Mouse (Mus musculus) E14TG2a.4 (cell line): Measurements from ENCODE around the gene Bcl11a.

ENCODE experiments used
- H3K27me3 ChIP-seq: 2 replicates; pipeline ENCODE4 v1.6.1; 2014; ENCODE audit warnings: low read length, control low read depth; ENCODE audit not compliant: insufficient read depth
- H3K36me3 ChIP-seq: 2 replicates; pipeline ENCODE4 v1.6.1; 2014; ENCODE audit warnings: low read length, control low read depth; ENCODE audit not compliant: insufficient read depth
- H3K4me1 ChIP-seq: replicated peaks from 2 replicates; pipeline ENCODE4 v1.6.1; 2014; ENCODE audit warnings: low read depth, low read length, control low read depth
- H3K4me3 ChIP-seq: replicated peaks from 2 replicates; pipeline ENCODE4 v1.5.1; 2014; ENCODE audit warnings: mild to moderate bottlenecking, low read length
- H3K9me3 ChIP-seq: 2 replicates; pipeline ENCODE4 v1.6.1; 2014; ENCODE audit warnings: low read length, control low read depth
- CTCF ChIP-seq: conservative IDR thresholded peaks from 2 replicates; pipeline ENCODE4 v1.5.1; 2014; ENCODE audit warnings: low read length
- NANOG ChIP-seq: IDR thresholded peaks from 2 replicates; pipeline ENCODE4 v1.6.1; 2014; ENCODE audit warnings: borderline replicate concordance, low read length, mixed read lengths
- POU5F1 ChIP-seq: IDR thresholded peaks from 2 replicates; pipeline ENCODE4 v1.6.1; 2014; ENCODE audit warnings: low read length, borderline replicate concordance

Gene Bcl11a

DNA sequence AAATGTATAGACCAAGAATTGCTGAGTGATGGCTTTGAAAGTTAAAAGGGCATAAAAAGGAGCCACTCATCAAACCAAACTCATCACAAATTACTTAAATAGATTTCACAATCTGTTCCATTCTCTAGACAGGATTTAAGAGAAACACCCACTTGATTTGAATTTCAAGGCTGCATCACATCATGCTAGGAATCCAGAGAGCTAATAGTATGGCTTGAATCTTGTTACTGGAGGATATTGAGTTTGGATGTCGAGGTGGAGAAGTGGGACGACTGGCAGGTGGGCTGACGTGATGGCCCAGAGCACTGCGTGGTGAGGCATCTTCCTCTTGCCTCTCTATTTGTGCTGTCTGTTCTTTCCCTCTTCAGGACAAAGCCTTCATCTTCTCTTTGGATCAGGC is 99.6 kb downstream of the Bcl11a start:
- Histone ChIP-seq H3K9me3 (peaks cover 15% of the 10 kb centered on the region), H3K4me3 (no peak overlapping the region), H3K36me3 (no peaks in the 10 kb centered on the region), H3K27me3 (peaks cover 7% of the 10 kb centered on the region; the same call in 1 of the 2 replicates), H3K4me1 (peaks cover 14% of the 10 kb centered on the region; the same call in 1 of the 2 replicates)
- TF ChIP-seq CTCF (no peak), NANOG (no peak), POU5F1 (no peak)

DNA sequence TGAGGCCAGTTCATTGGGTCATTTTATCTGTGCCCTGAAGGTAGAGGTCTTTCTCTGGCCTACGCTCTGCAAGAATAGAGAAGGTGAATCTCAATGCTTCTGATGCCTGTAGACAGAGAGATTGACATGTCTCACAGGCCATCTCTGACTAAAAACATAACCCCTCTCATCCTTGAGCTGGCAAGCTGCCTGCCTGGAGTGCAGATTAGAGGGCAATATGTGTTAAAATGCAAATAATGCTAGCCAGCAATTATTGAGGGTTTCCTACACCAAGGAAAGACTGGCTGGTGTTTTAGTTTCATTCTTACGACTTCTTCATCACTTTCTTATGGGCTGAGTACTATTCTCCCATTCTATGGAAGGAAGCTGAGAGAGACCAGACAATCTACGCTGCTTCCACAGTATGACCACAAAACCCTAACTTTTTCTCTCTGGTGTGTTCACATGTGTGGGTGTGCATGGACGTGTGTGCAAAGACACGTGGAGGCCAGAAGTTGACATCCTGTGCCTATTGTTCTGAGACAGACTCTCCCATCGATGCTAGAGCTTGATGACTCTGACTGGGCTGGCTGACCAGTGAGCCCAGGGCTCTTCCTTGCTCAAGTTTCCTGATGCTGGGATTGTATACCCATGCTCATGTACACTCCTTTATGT is 101.1 kb downstream of the Bcl11a start:
- Histone ChIP-seq H3K4me1 (peaks cover 10% of the 10 kb centered on the region; the same call in 1 of the 2 replicates), H3K27me3 (peaks cover 11% of the 10 kb centered on the region; the same call in 1 of the 2 replicates), H3K4me3 (no peak overlapping the region), H3K36me3 (no peaks in the 10 kb centered on the region), H3K9me3 (peaks cover 15% of the 10 kb centered on the region)
- TF ChIP-seq POU5F1 (no peak), NANOG (no peak), CTCF (no peak)

DNA sequence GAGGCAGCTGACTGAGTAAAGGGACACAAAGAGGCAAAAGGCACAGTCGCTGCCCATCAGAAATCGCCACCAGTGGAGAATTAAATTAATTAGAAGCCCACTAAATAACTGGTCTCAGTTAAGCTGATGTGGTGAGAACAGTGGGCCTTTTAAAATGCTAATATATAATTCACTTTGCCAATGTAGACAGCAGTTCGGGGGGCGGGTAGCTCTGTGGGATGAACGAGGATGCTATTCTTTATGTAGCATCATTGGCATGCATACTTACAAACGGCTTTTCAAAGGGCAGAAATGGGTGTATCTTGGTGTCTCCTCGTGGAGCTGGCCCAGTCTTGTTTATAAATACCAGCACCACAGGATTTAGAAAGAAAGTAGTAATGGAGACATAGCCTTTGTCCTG is 102.2 kb downstream of the Bcl11a start:
- Histone ChIP-seq H3K4me3 (no peak overlapping the region), H3K27me3 (peaks cover 4% of the 10 kb centered on the region; the same call in 1 of the 2 replicates), H3K4me1 (peaks cover 10% of the 10 kb centered on the region; the same call in 1 of the 2 replicates), H3K36me3 (no peaks in the 10 kb centered on the region), H3K9me3 (peaks cover 15% of the 10 kb centered on the region)
- TF ChIP-seq NANOG (no peak), POU5F1 (no peak), CTCF (no peak)

DNA sequence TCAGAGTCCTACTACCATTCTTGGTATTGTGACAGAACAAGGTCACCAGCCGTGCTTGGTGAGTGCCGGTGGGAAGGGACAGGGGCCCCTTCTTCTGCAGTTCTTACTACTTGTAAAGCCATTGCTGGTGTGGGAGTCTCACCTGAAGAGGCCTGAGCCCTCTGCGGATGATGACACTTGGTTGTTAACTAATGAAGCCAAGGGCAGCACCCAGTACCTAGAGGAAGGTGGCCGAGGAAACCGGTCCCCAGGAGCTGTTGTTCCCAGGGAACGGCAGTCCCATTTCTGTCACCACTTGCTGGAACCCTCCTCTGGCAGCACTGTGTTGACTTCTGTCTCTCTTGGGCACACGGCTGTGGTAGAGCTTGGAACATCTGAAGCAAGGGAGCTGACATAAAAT is 105.6 kb downstream of the Bcl11a start:
- H3K9me3 ChIP-seq: peaks cover 10% of the 10 kb centered on the region
- TF ChIP-seq POU5F1 (no peak), NANOG (no peak), CTCF (no peak)

DNA sequence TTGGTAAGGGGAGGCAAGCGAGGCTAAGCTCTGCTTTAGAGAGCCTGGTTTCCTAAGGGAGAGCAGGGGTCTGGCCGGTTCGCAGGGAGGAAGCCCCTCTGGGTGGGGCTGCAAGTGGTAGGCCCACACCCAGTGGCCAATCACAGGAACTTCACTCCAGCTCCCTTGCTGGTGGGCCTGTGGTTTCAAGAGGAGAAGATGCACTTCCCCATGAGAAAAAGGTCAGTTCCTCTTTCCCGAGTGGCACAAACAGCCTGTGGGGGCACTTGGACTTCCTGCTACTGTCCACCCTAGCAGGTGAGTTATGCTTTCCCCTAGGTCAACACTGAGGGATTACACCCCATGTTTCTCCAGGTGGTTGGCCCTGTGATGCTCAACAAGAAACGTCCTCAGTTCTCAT is 107.1 kb downstream of the Bcl11a start:
- Histone ChIP-seq H3K4me3 (no peak overlapping the region), H3K27me3 (peaks cover 10% of the 10 kb centered on the region; the same call in 1 of the 2 replicates), H3K4me1 (no peaks in the 10 kb centered on the region), H3K36me3 (no peaks in the 10 kb centered on the region), H3K9me3 (no peaks in the 10 kb centered on the region; the same call in 1 of the 2 replicates)
- no peak for TF ChIP-seq POU5F1
- no peak; the same call in 1 of the 2 replicates for TF ChIP-seq CTCF
- TF ChIP-seq NANOG: no peak

More for the DNA sequence above, 105.6 kb downstream of the Bcl11a start:
- Histone ChIP-seq H3K4me3 (no peak overlapping the region), H3K27me3 (peaks cover 6% of the 10 kb centered on the region; the same call in 1 of the 2 replicates), H3K4me1 (no peaks in the 10 kb centered on the region), H3K36me3 (no peaks in the 10 kb centered on the region)

DNA sequence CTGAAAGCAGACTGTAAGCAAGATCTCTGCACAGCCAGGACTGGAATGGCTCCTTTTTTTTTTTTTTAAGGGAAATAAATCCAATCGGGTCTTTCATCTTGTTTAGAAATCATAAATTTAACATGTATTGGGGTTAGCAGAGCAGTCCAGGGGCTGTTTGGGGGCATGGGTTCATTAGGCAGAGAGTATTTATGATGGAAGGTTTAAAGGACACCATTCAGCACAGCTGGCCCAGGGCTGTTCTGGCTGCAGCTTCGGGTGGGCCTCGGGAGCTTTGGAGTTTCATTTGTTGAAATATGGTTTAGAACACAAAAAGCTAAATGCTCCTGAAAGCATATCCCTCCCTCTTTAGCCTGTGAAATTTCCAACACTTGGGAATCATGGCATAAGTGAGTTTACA is 112.6 kb downstream of the Bcl11a start:
- Histone ChIP-seq H3K4me1 (no peaks in the 10 kb centered on the region), H3K4me3 (no peak overlapping the region), H3K36me3 (no peaks in the 10 kb centered on the region), H3K9me3 (no peaks in the 10 kb centered on the region), H3K27me3 (peaks cover 13% of the 10 kb centered on the region)
- TF ChIP-seq CTCF: no peak
- TF ChIP-seq NANOG: no peak
- TF ChIP-seq POU5F1: no peak

DNA sequence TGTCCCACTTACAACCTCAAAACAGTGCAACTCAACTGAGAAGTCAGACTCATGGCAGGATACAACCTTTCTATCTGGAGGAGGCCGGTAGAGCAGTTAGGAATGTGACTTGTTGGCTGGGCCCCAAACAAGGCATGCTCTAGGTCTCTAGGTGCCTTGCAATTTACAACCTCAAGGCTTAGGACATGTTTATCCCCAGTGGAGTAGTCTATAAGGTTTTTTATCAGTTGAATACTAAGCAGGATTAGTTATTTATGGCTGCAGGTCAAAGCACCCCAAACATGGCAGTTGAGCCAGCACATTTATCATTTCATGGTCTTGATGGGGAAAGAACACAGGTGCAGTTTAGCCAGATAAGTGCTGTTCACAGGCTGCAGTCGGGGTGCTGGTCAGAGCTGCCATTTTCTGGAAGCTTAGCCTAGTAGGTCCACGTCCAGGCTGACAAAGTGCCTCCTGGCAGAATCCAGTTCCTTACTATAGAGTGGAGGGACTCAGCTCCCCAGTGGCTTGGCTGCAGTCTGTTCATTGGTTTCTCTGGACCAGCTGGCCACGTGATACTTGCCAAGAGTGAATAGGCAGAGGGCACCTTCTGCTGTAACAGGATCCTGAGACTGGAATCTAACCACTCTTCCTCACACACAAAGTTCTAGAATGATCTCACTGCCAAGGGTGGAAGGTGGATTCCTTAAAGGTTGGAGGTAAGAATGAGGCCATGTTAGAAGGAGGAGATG is 118.8 kb downstream of the Bcl11a start:
- H3K9me3 ChIP-seq: no peaks in the 10 kb centered on the region
- TF ChIP-seq NANOG (no peak), POU5F1 (no peak), CTCF (no peak)
- H3K4me1 ChIP-seq: peaks cover under 1% of the 10 kb centered on the region; the same call in 1 of the 2 replicates
- peaks cover 10% of the 10 kb centered on the region for H3K27me3 ChIP-seq
- H3K4me3 ChIP-seq: no peak overlapping the region
- H3K36me3 ChIP-seq: no peaks in the 10 kb centered on the region

DNA sequence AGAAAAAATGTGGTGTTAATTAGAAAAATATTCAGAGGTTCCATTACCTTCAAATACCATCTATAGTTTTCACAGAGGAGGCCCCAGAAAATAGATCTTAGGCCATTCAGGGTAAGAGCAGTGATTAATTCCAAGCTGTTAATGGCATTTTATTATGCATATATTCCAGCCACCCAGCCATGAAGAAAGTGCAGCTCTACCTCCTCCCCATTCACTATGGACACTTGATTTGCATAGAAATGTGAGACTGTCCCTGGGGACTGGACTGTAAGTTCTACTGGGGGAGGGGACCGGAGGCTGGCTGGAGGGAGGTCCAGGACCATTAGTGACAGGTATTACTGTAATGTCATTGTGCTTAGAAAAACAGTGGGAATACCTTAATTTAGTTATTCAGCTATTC is 119.6 kb downstream of the Bcl11a start:
- TF ChIP-seq CTCF (no peak), NANOG (no peak), POU5F1 (no peak)
- Histone ChIP-seq H3K4me1 (peaks cover 8% of the 10 kb centered on the region), H3K4me3 (no peak overlapping the region), H3K27me3 (peaks cover 10% of the 10 kb centered on the region), H3K9me3 (no peaks in the 10 kb centered on the region), H3K36me3 (no peaks in the 10 kb centered on the region)

DNA sequence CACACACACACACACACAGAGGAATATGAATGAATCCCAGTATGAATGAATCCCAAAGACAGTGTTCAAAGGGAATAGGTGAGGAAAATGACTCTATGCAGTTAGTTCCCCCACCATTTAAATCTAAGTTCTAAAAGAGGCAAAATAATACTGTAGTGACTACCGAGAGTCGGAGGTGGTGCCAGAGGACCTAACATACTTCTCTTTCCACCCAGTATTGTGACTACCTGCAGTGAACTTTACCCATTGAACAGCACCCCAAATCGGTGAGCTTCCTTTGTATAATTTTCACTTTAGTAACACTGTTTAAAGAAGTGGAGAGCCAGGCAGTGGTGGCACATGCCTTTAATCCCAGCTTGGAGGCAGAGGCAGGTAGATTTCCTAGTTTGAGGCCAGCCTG is 121.7 kb downstream of the Bcl11a start:
- Histone ChIP-seq H3K9me3 (no peaks in the 10 kb centered on the region; the same call in none of the 2 replicates), H3K4me1 (peaks cover 24% of the 10 kb centered on the region), H3K36me3 (no peaks in the 10 kb centered on the region), H3K4me3 (no peak overlapping the region), H3K27me3 (0 out of 2 replicates have a peak, but pooled peaks cover 4% of the 10 kb centered on the region)
- TF ChIP-seq POU5F1 (no peak), NANOG (no peak), CTCF (no peak)
